Mouse (Mus musculus) neural tube, embryonic 13.5 days (tissue): Measurements from ENCODE around the gene Eef2k. TPM values are rescaled to one million over a fixed set of nuclear protein-coding genes. Genes with fewer than 3 reads are reported as not detected.

ENCODE experiments used
- ATAC-seq: fragments of 200-750 bp; cut with Nextera tagmentation; 2 replicates; pipeline ENCODE4 v1.8.0; 2017; ENCODE audit warnings: low read depth, mild to moderate bottlenecking, moderate TSS enrichment, moderate library complexity
- H3K27ac ChIP-seq: fragments of 300-500 bp; sonication (generic); replicated peaks from 2 replicates; pipeline ENCODE4 v1.5.1; 2015; ENCODE audit warnings: moderate library complexity, mild to moderate bottlenecking, inconsistent platforms
- H3K27me3 ChIP-seq: fragments of 300-500 bp; sonication (generic); 2 replicates; pipeline ENCODE4 v1.6.1; 2015; ENCODE audit warnings: mild to moderate bottlenecking, inconsistent platforms
- H3K36me3 ChIP-seq: fragments of 300-500 bp; sonication (generic); 2 replicates; pipeline ENCODE4 v1.6.1; 2015; ENCODE audit warnings: mild to moderate bottlenecking, inconsistent platforms
- H3K4me1 ChIP-seq: fragments of 300-500 bp; sonication (generic); replicated peaks from 2 replicates; pipeline ENCODE4 v1.6.1; 2015; ENCODE audit warnings: inconsistent platforms
- H3K4me2 ChIP-seq: fragments of 300-500 bp; sonication (generic); 2 replicates; pipeline ENCODE4 v1.6.1; 2015; ENCODE audit warnings: inconsistent platforms, mild to moderate bottlenecking, moderate library complexity
- H3K4me3 ChIP-seq: fragments of 300-500 bp; sonication (generic); 2 replicates; pipeline ENCODE4 v1.5.1; 2015; ENCODE audit warnings: mild to moderate bottlenecking, inconsistent platforms
- H3K9ac ChIP-seq: fragments of 300-500 bp; sonication (generic); 2 replicates; pipeline ENCODE4 v1.6.1; 2015; ENCODE audit warnings: moderate library complexity, mild to moderate bottlenecking, inconsistent platforms
- H3K9me3 ChIP-seq: fragments of 300-500 bp; sonication (generic); 2 replicates; pipeline ENCODE4 v1.6.1; 2016; ENCODE audit warnings: inconsistent platforms
- WGBS: fragments of 180-500 bp; shearing (Covaris S2); methylation state at CpG from one replicate; pipeline ENCODE4 v1.1.7; 2015; 5-methylcytosine and 5-hydroxymethylcytosine counted together
- polyA plus RNA-seq: library from polyadenylated mRNA; unstranded; fragments of >200 nt; fragmentation: Nextera tagmentation; extraction: Ambion mirVana; gene quantifications from 2 replicates; pipeline ENCODE4 v1.2.1, GENCODE M21; 2015

The Eef2k gene
- polyA plus RNA-seq, 1 experiment from 2014 or later, result 29.2 TPM

- Histone ChIP-seq H3K4me2 (no peak overlapping the region), H3K27ac (no peak overlapping the region), H3K9me3 (no peaks in the 10 kb centered on the region), H3K27me3 (peaks cover 8% of the 10 kb centered on the region), H3K36me3 (no peaks in the 10 kb centered on the region), H3K9ac (no peak overlapping the region), H3K4me1 (peaks cover 44% of the 10 kb centered on the region), H3K4me3 (no peak overlapping the region)
- 83% methylated on average over 3 of the region's 3 CpGs for WGBS
- ATAC-seq, result no peak
Observed at GRCm38 (mm10) chr7:120848831-120849512, 6.3 kb downstream of the Eef2k start.

GRCm38 (mm10) chr7:120850165-120850564 lies 7.5 kb downstream of the Eef2k start:
- ATAC-seq, result no peak
- WGBS, result 90% methylated on average over 3 of the region's 3 CpGs
- no peaks in the 10 kb centered on the region for H3K9me3 ChIP-seq

GRCm38 (mm10) chr7:120859854-120860253 lies 17.2 kb downstream of the Eef2k start:
- H3K9ac ChIP-seq, result no peak overlapping the region
- peaks cover 36% of the 10 kb centered on the region for H3K4me1 ChIP-seq
- no peak overlapping the region for H3K4me2 ChIP-seq
- no peak overlapping the region for H3K4me3 ChIP-seq
- no peak for ATAC-seq
- 79% methylated on average over 11 of the region's 11 CpGs for WGBS
- H3K27me3 ChIP-seq, result no peaks in the 10 kb centered on the region
- no peak overlapping the region for H3K27ac ChIP-seq
- H3K36me3 ChIP-seq, result peaks cover 12% of the 10 kb centered on the region
- no peaks in the 10 kb centered on the region for H3K9me3 ChIP-seq

More at GRCm38 (mm10) chr7:120850165-120850564, 7.5 kb downstream of the Eef2k start:
- Histone ChIP-seq H3K9ac (no peak overlapping the region), H3K27me3 (peaks cover 4% of the 10 kb centered on the region), H3K4me3 (no peak overlapping the region), H3K4me2 (no peak overlapping the region), H3K4me1 (peaks cover 32% of the 10 kb centered on the region), H3K27ac (no peak overlapping the region), H3K36me3 (no peaks in the 10 kb centered on the region)

GRCm38 (mm10) chr7:120860799-120861487 lies 18.3 kb downstream of the Eef2k start:
- Histone ChIP-seq H3K27ac (no peak overlapping the region), H3K9me3 (no peaks in the 10 kb centered on the region), H3K9ac (no peak overlapping the region), H3K27me3 (no peaks in the 10 kb centered on the region), H3K4me1 (peaks cover 47% of the 10 kb centered on the region), H3K4me2 (no peak overlapping the region), H3K4me3 (no peak overlapping the region), H3K36me3 (peaks cover 12% of the 10 kb centered on the region)
- 49% methylated on average over 10 of the region's 10 CpGs for WGBS
- no peak for ATAC-seq

- 56% methylated on average over 2 of the region's 2 CpGs for whole genome bisulfite sequencing
- Histone ChIP-seq H3K27ac (no peak overlapping the region), H3K9me3 (no peaks in the 10 kb centered on the region), H3K4me1 (peaks cover 53% of the 10 kb centered on the region), H3K9ac (no peak overlapping the region), H3K36me3 (peaks cover 12% of the 10 kb centered on the region), H3K4me2 (no peak overlapping the region), H3K27me3 (no peaks in the 10 kb centered on the region), H3K4me3 (no peak overlapping the region)
- ATAC-seq, result no peak
Observed at GRCm38 (mm10) chr7:120861488-120862047, 18.9 kb downstream of the Eef2k start.

GRCm38 (mm10) chr7:120862196-120862595 lies 19.6 kb downstream of the Eef2k start:
- H3K27me3 ChIP-seq, result no peaks in the 10 kb centered on the region
- H3K9me3 ChIP-seq, result no peaks in the 10 kb centered on the region
- no peak overlapping the region for H3K9ac ChIP-seq
- 22% methylated on average over 3 of the region's 3 CpGs for WGBS
- no peak overlapping the region for H3K4me2 ChIP-seq
- H3K4me1 ChIP-seq, result peaks cover 58% of the 10 kb centered on the region
- no peak overlapping the region for H3K27ac ChIP-seq
- H3K36me3 ChIP-seq, result peaks cover 12% of the 10 kb centered on the region
- H3K4me3 ChIP-seq, result no peak overlapping the region
- ATAC-seq, result no peak

- Histone ChIP-seq H3K27ac (no peak overlapping the region), H3K4me1 (peaks cover 61% of the 10 kb centered on the region), H3K4me3 (no peak overlapping the region), H3K27me3 (no peaks in the 10 kb centered on the region), H3K4me2 (no peak overlapping the region), H3K9ac (no peak overlapping the region), H3K9me3 (no peaks in the 10 kb centered on the region), H3K36me3 (peaks cover 12% of the 10 kb centered on the region)
- ATAC-seq, result no peak
- WGBS, result 72% methylated on average over 7 of the region's 7 CpGs
Observed at GRCm38 (mm10) chr7:120862626-120863025, 20.0 kb downstream of the Eef2k start.

GRCm38 (mm10) chr7:120863476-120863875 lies 20.8 kb downstream of the Eef2k start:
- no peak for ATAC-seq
- H3K4me3 ChIP-seq, result no peak overlapping the region
- WGBS, result 44% methylated on average over 5 of the region's 5 CpGs
- H3K36me3 ChIP-seq, result peaks cover 7% of the 10 kb centered on the region
- peaks cover 61% of the 10 kb centered on the region for H3K4me1 ChIP-seq
- H3K27me3 ChIP-seq, result no peaks in the 10 kb centered on the region
- H3K27ac ChIP-seq, result no peak overlapping the region
- H3K9me3 ChIP-seq, result no peaks in the 10 kb centered on the region
- no peak overlapping the region for H3K4me2 ChIP-seq
- H3K9ac ChIP-seq, result no peak overlapping the region

GRCm38 (mm10) chr7:120865100-120865499 lies 22.5 kb downstream of the Eef2k start:
- WGBS, result 7% methylated on average over 7 of the region's 7 CpGs
- H3K9me3 ChIP-seq, result no peaks in the 10 kb centered on the region
- H3K27ac ChIP-seq, result peak overlapping the region; percentile 83
- H3K4me3 ChIP-seq, result no peak overlapping the region
- peak overlapping the region; percentile 23 for H3K4me2 ChIP-seq
- H3K9ac ChIP-seq, result no peak overlapping the region
- H3K36me3 ChIP-seq, result no peaks in the 10 kb centered on the region
- no peaks in the 10 kb centered on the region for H3K27me3 ChIP-seq
- ATAC-seq, result peak; percentile 90
- H3K4me1 ChIP-seq, result peaks cover 61% of the 10 kb centered on the region

- Histone ChIP-seq H3K9me3 (no peaks in the 10 kb centered on the region), H3K4me2 (peak overlapping the region; percentile 23), H3K9ac (no peak overlapping the region), H3K36me3 (no peaks in the 10 kb centered on the region), H3K4me3 (no peak overlapping the region), H3K4me1 (peaks cover 62% of the 10 kb centered on the region), H3K27ac (peak overlapping the region; percentile 83), H3K27me3 (no peaks in the 10 kb centered on the region)
- no peak; the same call in 1 of the 2 replicates for ATAC-seq
- whole genome bisulfite sequencing, result 47% methylated on average over 4 of the region's 4 CpGs
Observed at GRCm38 (mm10) chr7:120865832-120866231, 23.2 kb downstream of the Eef2k start.

- Histone ChIP-seq H3K9me3 (no peaks in the 10 kb centered on the region), H3K27me3 (no peaks in the 10 kb centered on the region), H3K4me1 (peaks cover 59% of the 10 kb centered on the region), H3K27ac (peak overlapping the region; percentile 83; the same call in 1 of the 2 replicates), H3K36me3 (no peaks in the 10 kb centered on the region), H3K4me2 (no peak overlapping the region), H3K4me3 (no peak overlapping the region), H3K9ac (no peak overlapping the region)
- no peak for ATAC-seq
- 84% methylated on average over 2 of the region's 2 CpGs for WGBS
Observed at GRCm38 (mm10) chr7:120866684-120867083, 24.1 kb downstream of the Eef2k start.

- WGBS, result 88% methylated on average over 1 of the region's 1 CpGs
- no peak for ATAC-seq
- Histone ChIP-seq H3K4me3 (no peak overlapping the region), H3K9ac (no peak overlapping the region), H3K4me2 (no peak overlapping the region), H3K9me3 (no peaks in the 10 kb centered on the region), H3K27me3 (no peaks in the 10 kb centered on the region), H3K36me3 (no peaks in the 10 kb centered on the region), H3K27ac (no peak overlapping the region), H3K4me1 (peaks cover 51% of the 10 kb centered on the region)
Observed at GRCm38 (mm10) chr7:120867720-120868119, 25.1 kb downstream of the Eef2k start.
